Mouse (Mus musculus) layer of hippocampus, postnatal 14 days (tissue): ENCODE data around the gene Smim20. TPM values are rescaled to one million over a fixed set of nuclear protein-coding genes. Genes with fewer than 3 reads are reported as not detected.

Experiments used
- DNase-seq, 2 experiments: peaks; one replicate each; pipeline ENCODE4 v3.0.0; 2021 to 2022; ENCODE audit warnings: low spot score in 2 of 2, mixed read lengths in 1 of 2
- long read RNA-seq, 2 experiments: library from polyadenylated mRNA; stranded (forward); transcript quantifications; one replicate each; pipeline ENCODE4 v2.0.0; 2021
- total RNA-seq, 2 experiments: library from RNA; stranded (reverse); gene quantifications; 2 replicates each; pipeline ENCODE4 v1.2.3; 2021

Gene Smim20
- total RNA-seq = 10 to 100 TPM; 35.6 to 37.2 TPM
- long read RNA-seq, experiment 1, transcript Smim20-201 (3 exons, 922 nt) = major isoform, 27 of 31 reads
- long read RNA-seq, experiment 1, partial matches to known transcripts = 0 of 31 reads
- long read RNA-seq, experiment 1, other reads (novel, unspliced or antisense) = 2 of 31 reads
- long read RNA-seq, experiment 2, transcript Smim20-201 (3 exons, 922 nt) = major isoform, 39 of 42 reads
- long read RNA-seq, experiment 2, partial matches to known transcripts = 0 of 42 reads
- long read RNA-seq, experiment 2, other reads (novel, unspliced or antisense) = 1 of 42 reads

DNA sequence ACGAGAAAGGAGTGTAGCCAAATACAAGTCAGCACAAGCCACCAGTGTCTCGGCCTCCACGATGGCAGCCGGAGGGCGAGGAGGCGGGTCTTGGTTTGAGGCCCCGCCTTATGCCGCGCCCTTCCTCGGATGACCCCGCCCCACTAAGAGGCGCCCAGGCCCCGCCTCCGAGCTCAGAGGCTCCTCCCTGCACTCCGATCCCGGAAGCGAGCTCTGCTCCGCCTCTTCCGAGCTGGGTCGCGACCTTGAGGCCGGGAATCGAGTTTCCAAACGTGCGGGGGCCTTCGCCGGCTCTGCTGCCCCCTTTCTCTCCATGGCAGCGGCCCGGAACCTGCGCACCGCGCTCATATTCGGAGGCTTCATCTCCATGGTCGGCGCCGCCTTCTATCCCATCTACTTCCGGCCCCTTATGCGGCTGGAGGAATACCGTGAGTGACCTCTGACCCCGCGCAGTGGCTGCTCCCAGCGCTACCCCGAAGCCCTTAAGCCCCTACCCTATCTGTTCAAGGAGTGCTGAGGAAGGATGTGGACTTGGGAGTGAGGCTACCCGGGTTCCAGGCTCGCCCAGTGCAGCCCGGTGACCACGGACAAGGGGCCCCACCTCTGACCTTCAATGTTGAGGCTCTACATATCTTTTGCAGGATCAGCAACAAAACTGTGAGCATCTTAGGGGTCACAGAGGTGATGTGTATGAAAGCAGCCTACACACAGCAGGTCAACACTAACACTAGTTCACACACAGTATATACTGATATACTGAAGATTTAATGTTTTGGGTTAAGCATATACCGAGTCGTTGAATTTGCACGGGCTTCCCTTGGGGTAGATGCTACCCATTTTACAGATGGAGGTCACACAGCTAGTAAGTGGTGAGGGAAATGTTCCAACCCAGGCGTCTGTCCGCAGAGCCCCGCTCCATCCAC lies at the start of gene Smim20:
TSS of gene Smim20 (plus strand) at position 153 of the 923 bp plus-strand sequence.
- DNase-seq = peak; percentile 67 to 69

DNA sequence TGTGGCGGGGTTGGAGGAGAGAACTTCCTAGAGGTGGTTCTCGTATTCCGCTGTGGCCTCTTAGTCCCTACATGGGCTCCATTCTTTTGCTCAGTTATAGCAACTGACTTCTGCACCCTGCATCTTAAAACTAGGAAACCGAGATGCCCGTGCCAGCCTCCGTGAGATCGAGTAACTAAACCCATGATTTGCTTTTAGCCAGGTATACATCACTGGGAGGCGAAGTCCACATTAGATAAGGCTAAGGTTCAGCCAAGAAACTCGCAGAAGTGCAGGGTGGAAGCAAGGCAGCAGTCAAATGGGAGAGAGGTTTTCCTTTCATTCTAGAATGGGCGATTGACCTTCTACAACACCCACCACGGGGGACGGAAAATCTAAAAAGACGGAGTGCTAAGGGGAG lies 41.4 kb upstream of the Smim20 start:
- DNase-seq = no peak

DNA sequence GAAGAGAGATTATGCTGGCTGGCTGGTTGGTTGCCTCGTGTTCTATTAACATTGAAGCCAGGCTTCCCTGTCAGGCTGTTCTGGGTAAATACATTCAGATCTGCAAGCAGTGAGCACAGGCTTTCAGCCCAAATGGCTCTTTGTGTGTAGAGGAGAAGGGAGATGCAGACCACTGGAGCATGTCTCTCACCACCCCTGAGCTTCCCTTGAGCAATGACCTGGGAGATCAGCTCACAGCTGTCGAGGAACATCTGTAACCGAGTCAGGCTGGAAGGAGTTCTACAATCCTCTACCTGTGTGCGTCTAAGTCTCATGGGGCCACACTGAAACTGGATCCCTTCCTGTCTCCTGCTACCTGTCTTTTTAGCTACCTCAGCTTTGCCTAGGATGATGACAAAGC lies 36.3 kb upstream of the Smim20 start:
- no peak for DNase-seq

DNA sequence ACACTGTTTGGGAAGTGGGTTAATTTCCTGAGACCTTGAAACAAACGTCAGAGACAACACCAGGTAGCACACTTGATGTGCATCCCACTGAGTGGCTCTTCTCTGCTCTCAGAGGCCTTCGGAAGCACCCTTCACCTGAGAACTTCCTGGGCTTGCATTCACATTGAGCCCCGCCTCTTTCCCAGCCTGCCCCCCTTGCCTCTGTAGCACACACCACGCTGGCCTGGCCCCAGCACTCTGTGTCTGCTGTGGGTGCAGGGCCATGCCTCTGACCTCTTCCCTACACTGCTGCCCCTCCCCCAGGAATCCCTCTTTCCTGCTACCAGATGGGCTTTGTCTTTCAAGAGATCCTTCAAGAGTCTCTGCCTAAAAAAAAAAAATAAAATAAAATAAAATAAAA lies 31.3 kb upstream of the Smim20 start:
- no peak for DNase-seq

DNA sequence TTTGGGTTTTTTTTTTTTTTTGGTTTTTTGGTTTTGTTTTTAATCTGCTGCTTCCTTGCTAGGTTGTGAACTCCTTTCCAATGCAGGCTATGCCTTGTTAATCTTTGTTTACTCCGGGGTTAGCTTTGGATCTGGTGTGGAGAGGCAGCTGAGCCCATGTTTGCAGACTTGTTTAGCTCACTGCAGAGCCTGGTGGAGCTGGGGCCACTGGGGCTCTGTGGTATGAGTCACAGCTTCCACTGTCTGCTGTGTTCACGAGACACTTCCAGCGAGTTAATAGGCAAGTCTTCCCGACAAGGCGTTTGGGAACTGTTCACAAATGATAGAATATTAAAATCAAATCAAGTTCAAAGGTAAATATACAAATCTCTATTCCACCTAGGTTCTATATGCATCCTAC lies 30.7 kb upstream of the Smim20 start:
- DNase-seq = no peak

DNA sequence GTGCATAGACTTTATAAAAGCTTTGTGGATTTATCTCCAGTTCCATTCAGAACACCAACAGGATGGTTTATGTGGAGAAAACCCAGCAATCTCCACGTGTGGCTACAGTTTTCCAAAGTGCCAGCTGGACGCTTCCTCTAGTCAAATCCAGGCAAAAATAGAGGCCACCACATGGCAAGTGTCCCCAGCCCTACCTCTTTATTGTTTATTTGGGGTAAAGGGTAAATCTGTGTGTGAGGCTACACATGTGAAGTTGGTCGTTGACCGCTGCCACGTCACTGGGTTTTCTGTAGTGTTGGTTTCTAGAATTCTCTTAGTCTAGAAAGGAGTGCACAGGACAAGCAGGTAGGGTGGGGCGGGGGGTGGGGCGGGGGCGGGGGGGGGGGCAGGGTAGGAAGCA lies 30.1 kb upstream of the Smim20 start:
- no peak for DNase-seq

DNA sequence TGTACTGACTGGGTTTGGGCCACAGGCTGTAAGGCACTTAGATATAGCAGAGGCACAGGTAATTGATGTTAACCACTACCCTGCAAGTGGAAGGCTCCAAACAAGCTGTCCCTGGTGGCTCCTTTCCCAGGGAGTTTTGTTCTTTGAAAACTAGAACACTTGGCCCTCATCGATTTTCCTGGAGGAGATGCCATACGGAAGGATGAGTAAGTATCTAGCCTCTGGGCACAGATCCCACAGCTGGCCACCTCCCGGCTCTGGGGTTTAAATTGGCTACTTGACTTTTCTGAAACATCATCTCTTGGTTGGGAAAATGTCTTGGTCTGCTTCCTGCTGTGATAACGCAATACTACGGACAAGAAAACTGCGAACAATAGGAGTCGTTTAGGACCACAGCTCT lies 28.1 kb upstream of the Smim20 start:
- DNase-seq = no peak

DNA sequence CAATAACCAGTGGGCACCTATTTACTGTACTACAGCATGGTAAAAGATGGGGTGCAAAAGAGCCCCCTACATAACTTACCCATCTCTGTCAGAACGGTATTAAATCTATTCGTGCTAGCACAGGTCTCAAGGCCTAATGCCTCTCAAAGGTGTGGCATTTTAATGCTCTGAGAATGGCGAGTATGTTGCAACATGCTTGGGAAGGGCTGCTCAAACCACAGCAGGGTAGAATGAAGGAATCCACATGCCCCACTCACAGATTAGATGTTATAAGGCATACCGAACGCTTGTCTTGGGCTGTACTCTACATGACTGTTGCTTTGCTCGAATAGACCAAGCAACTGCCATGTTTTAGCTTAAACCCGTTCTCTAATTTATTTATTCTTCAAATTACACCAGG lies 27.7 kb upstream of the Smim20 start:
- DNase-seq = no peak

DNA sequence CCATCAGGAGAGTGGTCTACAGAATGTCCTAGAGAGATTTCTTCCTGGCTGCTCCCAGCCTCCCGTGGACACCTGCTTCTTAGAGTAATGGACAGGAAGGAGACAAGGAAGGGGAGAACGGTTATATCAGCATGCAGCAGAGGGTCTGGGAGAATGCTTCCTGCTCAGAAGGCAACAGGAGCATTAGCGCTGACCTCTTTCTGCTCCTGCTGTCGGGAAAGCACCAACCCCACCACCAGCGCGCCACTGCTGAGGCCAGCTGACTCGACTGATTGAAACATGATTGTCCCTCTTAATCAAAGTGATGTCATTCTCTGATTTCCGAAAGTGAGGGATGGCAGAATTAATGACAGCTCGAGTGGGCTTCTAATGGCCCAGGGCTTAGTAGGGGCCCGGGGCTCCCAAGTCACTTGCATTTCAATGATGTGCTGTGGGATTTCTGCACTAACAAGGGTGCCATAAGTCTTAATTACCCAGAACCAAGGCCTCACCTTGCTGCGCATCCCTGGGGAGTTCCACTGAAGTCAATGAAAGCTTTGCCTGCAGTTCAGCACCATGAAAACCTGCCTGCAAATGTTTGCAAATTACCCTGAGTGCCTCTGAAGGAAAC lies 26.9 kb upstream of the Smim20 start:
- DNase-seq = no peak

DNA sequence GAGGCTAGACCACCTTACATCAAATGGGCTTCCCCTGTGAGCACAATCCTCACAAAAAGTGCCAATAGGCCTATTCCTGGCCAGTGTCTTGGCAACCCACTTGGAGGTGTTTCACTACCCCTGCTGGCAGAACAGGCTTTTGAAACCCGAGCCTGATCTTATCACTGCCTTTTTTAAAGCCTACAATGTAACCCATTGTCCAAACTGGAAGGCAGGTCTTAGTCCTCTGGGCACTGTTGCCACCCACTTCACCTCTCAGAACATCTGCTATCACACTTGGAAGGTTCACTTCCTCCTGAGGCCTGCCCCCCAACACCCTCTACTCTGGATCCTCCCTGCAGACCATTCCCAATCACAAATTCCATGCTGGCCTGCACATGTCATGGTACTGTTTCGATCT lies 25.8 kb upstream of the Smim20 start:
- DNase-seq = no peak

DNA sequence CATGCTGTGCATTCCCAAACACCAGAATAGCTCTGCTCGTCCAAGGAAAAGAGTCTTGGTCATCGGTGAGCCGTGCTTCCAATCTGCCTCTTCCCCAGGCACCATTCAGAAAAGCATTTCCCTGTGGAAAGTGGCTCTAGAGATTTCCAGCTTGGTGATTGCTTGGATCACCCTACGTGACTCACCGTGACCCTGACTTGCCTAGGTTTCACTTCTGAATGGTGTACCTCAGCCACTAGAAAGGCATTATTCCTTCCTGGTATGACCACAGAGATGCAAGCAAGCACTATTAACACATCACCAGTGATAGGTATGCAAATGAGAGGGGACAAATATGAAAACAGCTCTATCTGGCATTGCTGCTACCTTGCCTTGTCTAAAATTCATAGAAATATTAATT lies 24.9 kb upstream of the Smim20 start:
- DNase-seq = no peak

DNA sequence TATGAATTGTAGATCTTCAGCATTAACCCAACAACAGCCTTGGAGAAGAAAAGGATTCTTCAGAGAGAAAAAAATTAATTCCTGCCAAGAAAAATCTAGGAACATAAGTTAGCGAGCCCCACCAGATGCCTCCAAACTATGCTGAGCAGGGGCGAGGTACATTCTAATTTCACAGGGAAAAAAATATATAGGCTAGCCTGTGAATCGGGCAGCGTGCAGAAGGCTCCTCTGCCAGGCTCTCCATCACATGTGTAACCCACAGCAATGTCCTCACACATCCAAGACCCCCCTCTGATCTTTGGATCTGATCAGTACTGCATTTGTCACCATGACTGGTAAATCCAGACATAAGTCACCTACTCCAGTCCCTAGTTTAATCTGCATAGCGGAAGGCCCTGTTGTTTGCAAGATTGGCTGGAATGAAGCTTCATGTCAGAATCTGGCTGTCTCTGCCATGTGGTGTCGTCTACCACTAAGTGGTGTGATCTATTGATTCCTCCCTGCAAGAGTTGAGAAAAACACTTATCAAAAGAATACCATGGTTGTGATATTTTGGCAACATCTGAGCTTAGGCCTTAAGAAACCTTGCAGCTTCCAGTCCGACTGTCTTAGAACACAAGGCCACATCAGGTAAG lies 23.9 kb upstream of the Smim20 start:
- DNase-seq = peak in 1 of 2 experiments; percentile 42

DNA sequence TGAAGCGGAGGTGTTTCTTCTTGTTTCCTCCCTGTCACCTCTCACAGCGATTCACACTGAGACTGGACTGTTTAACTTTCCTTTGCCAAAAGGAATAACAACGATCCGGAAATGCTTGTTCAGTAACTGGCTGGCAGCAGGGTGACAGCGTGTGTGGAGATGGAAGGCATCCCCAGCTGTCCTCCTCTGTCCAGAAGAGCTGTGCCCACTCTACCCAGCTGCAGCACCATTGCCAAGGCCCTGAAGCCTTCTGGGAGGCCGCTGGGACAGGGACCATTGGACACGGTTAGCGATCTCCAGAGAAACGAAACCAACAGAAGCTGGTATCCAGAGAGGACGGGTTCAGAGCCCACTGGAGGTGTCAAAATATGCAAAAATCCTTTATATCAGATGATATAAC lies 22.9 kb upstream of the Smim20 start:
- DNase-seq = no peak

DNA sequence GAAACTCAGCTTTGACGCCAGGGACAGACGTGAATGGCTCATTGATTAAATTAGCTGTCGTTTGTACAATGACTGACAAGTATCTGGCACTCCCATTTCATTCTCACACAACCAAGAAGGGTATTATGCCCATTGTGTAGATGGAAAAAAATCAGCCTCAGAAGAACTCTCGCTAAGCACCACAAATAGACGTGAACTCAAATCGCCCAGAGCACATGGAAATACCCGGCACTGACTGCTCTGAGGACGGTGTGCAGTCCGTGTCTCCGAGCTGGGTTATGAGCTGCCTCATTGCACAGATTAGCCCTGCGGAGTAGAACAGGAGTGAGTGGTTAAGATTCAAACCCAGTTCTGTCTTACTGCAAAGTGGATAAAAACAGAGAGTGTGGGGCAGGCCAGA lies 18.4 kb upstream of the Smim20 start:
- no peak for DNase-seq

DNA sequence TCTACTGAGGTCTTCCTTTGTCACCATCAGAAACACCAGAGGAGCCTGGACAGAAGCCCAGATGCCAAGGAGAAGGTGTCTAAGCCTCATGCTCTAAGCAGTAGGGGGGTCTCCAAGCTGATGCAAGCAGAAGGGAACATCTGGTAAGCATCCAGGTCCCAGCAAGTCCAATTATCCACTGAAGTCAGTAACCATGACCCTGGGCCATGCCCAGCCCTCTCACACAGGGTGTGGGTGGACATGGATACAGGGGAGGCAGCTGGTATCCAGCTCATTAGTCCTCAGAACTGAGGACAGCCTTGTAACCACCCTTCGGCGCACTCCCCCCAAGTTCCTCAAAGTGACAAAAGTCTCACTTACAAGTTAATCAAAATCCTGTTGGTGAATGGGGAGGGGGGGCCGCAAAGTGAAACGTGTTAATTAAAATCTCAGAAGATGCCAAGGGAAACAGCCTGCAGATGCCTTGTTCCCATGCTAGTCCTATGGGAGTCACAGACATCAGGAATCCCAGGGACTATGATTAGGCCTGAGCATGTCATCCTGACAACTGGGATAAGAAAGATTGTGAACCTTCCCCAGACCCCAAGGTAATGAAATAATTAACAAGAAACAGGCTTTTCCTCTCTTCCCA lies 17.3 kb upstream of the Smim20 start:
- no peak for DNase-seq

DNA sequence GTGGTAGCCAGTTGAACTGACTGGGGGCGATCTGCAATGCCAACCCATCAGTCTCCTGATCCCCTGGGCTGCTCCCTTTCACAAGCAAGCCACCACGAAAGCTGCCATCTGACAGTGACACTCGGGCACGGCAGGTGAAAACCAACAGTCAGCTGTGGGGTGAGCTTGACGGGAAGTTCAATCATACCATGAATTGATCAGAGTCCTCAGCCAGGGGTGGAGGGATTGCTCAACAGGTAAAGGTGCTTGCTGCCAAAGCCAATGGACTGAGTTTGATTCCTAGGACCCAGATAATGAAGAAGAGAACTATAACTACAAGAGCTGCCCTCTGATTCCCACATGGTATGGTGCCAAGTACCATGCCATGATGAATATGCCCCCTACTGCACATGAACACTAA lies 12.7 kb upstream of the Smim20 start:
- DNase-seq = no peak

DNA sequence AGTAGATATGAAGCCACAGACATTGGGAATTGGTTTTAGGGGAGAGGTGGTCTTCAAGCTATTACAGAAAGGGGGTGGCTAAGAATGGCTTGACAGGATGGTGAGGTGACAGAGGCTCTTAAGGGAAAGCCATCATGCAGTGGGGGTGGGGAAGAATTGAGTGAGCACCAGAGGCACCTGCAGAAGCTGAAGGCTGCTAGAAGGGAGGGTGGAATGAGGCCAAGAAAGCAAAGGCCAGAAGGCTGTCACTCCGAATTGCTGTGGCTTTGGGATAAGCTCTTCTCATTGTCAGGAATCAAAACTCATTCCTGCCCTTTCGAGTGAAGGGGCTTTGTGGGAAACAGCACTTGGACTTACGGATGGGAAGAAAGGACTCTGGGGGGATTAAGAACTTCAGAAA lies 12.1 kb upstream of the Smim20 start:
- no peak for DNase-seq

DNA sequence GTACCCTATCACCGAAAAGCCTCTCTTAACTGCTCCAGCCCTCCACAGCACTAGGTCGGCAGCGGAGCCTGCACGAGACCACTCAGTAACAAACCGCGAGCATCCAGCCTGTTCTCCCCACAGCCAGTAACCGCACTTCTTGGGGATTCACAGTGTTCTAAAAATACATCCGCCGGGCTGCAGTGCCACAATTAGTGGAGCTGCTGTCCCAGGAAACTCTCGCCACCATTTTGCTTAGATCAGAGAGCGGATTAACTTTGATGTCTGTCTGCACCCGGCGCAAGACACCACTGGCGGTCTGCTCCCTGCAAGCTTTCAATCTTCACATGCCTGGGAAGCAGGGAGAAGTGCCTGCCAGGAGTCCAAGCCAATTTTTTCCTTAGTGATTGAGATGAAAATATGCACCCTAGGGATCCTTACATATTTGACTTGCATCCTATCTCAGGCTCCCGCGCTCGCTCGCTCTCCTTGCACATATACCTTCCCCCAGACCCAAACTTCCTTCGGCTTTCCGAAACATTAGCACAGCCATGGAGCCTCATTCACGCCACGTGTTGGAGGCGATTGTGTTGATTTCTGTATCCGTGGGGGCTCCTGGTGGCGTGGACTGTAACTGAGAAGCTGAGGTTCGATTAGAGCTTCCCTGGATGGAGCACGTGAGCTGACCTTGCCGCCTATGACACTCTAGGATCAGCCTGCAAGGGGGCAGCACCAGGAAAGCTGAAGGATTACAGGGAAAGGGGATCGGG lies 8.7 kb upstream of the Smim20 start:
- no peak for DNase-seq

DNA sequence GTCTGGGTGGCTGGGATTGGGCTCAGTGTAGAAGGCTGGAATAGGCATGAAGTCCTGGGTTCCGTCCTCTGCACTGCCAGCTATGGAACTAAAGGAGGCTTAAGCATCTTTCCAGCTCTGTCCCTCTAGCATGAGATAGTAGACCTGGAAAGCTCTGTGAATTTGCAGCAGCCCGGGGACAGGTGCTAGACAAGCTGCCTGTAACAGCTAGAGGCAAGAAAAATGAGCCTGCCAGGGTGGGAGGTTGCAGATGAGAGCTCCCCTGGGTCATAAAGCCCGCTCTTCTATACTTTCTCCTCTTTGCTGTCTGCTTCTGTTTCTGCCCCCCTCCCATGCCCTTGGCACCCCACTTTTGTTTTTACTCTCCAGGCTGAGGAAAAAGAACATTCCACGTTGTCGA lies 7.0 kb upstream of the Smim20 start:
- DNase-seq = no peak

DNA sequence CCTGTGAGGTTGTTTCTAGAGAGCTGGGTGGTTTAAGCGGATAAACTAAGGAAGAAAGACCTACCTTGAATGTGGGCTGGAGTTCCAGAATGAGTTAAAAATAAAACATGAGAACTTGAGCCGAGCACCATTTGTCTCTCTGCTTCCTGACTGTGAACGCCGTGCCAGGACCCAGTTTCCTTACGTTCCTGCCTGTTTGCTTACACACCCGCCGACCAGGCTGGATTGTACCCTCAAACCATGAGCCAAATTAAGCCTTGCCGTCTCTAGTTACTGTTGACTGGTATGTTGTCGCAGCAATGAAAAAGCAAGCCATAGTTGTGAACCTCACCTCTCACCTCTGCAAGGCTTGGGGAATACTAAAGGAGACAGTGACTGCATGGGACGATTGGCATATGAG lies 4.9 kb upstream of the Smim20 start:
- no peak for DNase-seq

DNA sequence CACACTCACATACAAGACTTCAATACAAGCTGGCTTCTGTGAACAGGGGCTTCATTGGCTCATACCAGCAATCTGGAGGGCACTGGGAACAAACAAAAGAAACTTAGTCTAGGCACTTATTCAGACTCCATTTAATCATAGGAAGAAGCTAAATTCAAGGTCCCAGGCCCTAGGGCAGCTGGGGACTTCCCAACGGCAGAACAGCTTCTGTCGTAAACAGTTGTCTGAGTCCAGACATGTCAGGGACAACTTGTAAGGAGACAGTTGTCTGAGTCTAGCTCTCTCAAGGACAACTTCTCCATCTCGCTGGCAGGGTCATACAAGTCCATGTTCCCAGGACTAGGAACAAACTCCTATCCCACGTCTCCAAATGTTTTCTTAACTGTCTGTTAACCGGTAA lies 2.8 kb upstream of the Smim20 start:
- no peak for DNase-seq
